ENCODE assay signal across 12 mouse cellular contexts in genomic region chr12:65232801-65233200, GRCm38 (mm10). TPM values are rescaled to one million over a fixed set of nuclear protein-coding genes. Genes with fewer than 3 reads are reported as not detected.
"Had no signal": no experiment of that assay in that cellular context is flagged by ENCODE, and none has a peak within 500 bp of the region (broad histone marks: within the 10 kb centered on the region; RNA-seq: fewer than 3 reads in every experiment).

No protein-coding gene starts in this region.

RNA-seq across cellular contexts. Expression of gene Wdr20rt, which starts 7.5 kb away (rescaled TPM):
- polyA plus RNA-seq: neural tube, embryonic 13.5 days; neural tube, embryonic 14.5 days; neural tube, embryonic 15.5 days; small intestine, adult 2 months; spleen, adult 2 months; stomach, embryonic 14.5 days; stomach, embryonic 15.5 days; stomach, embryonic 16.5 days; stomach, postnatal 0 days; thymus, adult 2 months; thymus, postnatal 0 days; urinary bladder, adult 2 months had no signal
